Mouse (Mus musculus) liver, embryonic 14.5 days (tissue): ENCODE results near the gene Slc46a1. TPM values are rescaled to one million over a fixed set of nuclear protein-coding genes. Genes with fewer than 3 reads are reported as not detected.

Experiments used
- ATAC-seq: fragments of 200-750 bp; cut with Nextera tagmentation; 2 replicates; pipeline ENCODE4 v1.8.0; 2017; ENCODE audit warnings: moderate number of reproducible peaks, mild to moderate bottlenecking, moderate library complexity; ENCODE audit not compliant: insufficient read depth
- DNase-seq, 3 experiments: peaks; one replicate each; pipeline ENCODE4 v3.0.0-alpha.2; 2012 to 2013; ENCODE audit warnings: low read depth in 3 of 3, low spot score in 3 of 3
- H3K27ac ChIP-seq: fragments of 300-500 bp; sonication (generic); 2 replicates; pipeline ENCODE4 v1.5.1; 2014; ENCODE audit warnings: moderate library complexity, mild to moderate bottlenecking, control low read depth, inconsistent platforms
- H3K27me3 ChIP-seq: fragments of 300-500 bp; sonication (generic); 2 replicates; pipeline ENCODE4 v1.6.1; 2014; ENCODE audit warnings: mild to moderate bottlenecking, low read length, moderate library complexity; ENCODE audit not compliant: control insufficient read depth, insufficient read depth
- H3K36me3 ChIP-seq: fragments of 300-500 bp; sonication (generic); replicated peaks from 2 replicates; pipeline ENCODE4 v1.6.1; 2014; ENCODE audit warnings: low read depth; ENCODE audit not compliant: control insufficient read depth, insufficient read depth
- H3K4me1 ChIP-seq, 2 experiments: fragments of 200-500 bp in 1 of 2; fragments of 300-500 bp in 1 of 2; sonication (generic) in 1 of 2; replicated peaks; 2 replicates each; pipeline ENCODE4 v1.6.1; 2012 to 2014; ENCODE audit warnings: antibody characterized with exemption in 1 of 2, inconsistent platforms in 1 of 2, low read length in 1 of 2; ENCODE audit not compliant: control insufficient read depth in 2 of 2, insufficient read depth in 2 of 2
- H3K4me2 ChIP-seq: fragments of 300-500 bp; sonication (generic); 2 replicates; pipeline ENCODE4 v1.6.1; 2014; ENCODE audit warnings: low read depth, mild to moderate bottlenecking, control low read depth, moderate library complexity
- H3K4me3 ChIP-seq, 2 experiments: fragments of 200-500 bp in 1 of 2; fragments of 300-500 bp in 1 of 2; sonication (generic) in 1 of 2; 2 replicates each; pipeline ENCODE4 v1.5.1; 2012 to 2014; ENCODE audit warnings: low read depth in 2 of 2, low read length in 2 of 2, mild to moderate bottlenecking in 2 of 2, control low read depth in 1 of 2, inconsistent platforms in 1 of 2, moderate library complexity in 1 of 2; ENCODE audit not compliant: insufficient read depth in 1 of 2
- H3K9ac ChIP-seq: fragments of 300-500 bp; sonication (generic); replicated peaks from 2 replicates; pipeline ENCODE4 v1.6.1; 2014; ENCODE audit warnings: mild to moderate bottlenecking, control low read depth, moderate library complexity
- H3K9me3 ChIP-seq: fragments of 300-500 bp; sonication (generic); 2 replicates; pipeline ENCODE4 v1.6.1; 2016; ENCODE audit warnings: low read length, mixed read lengths; ENCODE audit not compliant: control insufficient read depth
- CTCF ChIP-seq: IDR thresholded peaks from 2 replicates; pipeline ENCODE4 v1.5.1; 2016; ENCODE audit warnings: antibody characterized with exemption, low read depth, control low read depth
- EP300 ChIP-seq: IDR thresholded peaks from 2 replicates; pipeline ENCODE4 v1.6.1; 2016; ENCODE audit warnings: antibody characterized with exemption, low read depth
- WGBS: fragments of 180-500 bp; shearing (Covaris S2); extraction: QIAGEN DNeasy Blood & Tissue Kit; methylation state at CpG from one replicate; pipeline ENCODE4 v1.1.7; 2014; ENCODE audit not compliant: insufficient replicate concordance; 5-methylcytosine and 5-hydroxymethylcytosine counted together
- polyA plus RNA-seq, 2 experiments: library from polyadenylated mRNA; depleted of rRNA in 1 of 2; stranded (reverse) in 1 of 2; unstranded in 1 of 2; fragments of >200 nt; fragmentation: Nextera tagmentation in 1 of 2; extraction: Ambion mirVana in 1 of 2; gene quantifications; 2 replicates each; pipeline versions ENCODE4 v1.2.1 to v1.2.3; 2012 to 2014

Slc46a1 gene
- polyA plus RNA-seq, 2 experiments = 3.7 to 5.0 TPM

GRCm38 (mm10) chr11:78490781-78491241, 25.3 kb downstream of the Slc46a1 start:
- 9% methylated on average over 47 of the region's 48 CpGs for WGBS
- Histone ChIP-seq H3K9me3 (no peaks in the 10 kb centered on the region), H3K9ac (no peak overlapping the region), H3K27ac (no peak overlapping the region), H3K27me3 (peaks cover 52% of the 10 kb centered on the region), H3K4me1 (no peaks in the 10 kb centered on the region), H3K4me3 (no peak overlapping the region), H3K4me2 (peak overlapping the region; percentile 11), H3K36me3 (no peaks in the 10 kb centered on the region)
- no peak for ATAC-seq
- no peak for TF ChIP-seq EP300
- TF ChIP-seq CTCF = peak; percentile 31; the same call in 1 of the 2 replicates
- no peak for DNase-seq

- ATAC-seq = no peak
- TF ChIP-seq EP300 (no peak), CTCF (no peak)
- Histone ChIP-seq H3K4me3 (no peak overlapping the region), H3K36me3 (no peaks in the 10 kb centered on the region), H3K4me1 (no peaks in the 10 kb centered on the region; a peak in 1 of 4 replicates), H3K27me3 (peaks cover 44% of the 10 kb centered on the region), H3K9ac (no peak overlapping the region), H3K4me2 (no peak overlapping the region), H3K27ac (no peak overlapping the region), H3K9me3 (no peaks in the 10 kb centered on the region)
- WGBS = 5% methylated on average over 6 of the region's 6 CpGs
- DNase-seq = no peak
These were observed 30.4 kb downstream of the Slc46a1 start for GRCm38 (mm10) chr11:78495904-78496303.

DNA sequence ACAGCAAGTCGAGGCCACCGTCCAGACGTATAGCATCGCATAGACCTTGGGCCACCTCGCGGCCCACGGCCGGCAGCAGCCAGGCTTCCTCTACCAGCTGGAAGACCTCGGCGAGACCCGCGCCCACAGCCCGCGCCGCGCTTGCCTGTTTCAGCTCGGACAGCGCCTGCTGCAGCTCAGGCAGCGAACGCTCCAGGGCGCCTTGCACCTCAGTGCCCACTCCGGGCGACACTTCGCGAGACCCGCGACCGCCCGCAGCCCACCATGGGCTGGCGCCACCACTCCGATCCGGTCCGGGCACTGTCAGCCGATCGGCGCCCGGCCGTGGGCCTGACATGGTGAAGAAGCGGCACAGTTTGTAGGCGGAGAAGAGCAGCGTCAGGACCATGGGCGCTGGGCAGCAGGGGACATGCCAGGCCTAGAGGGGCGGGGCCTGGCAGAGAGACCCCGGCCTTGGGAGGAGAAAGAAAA, 31.6 kb downstream of the Slc46a1 start:
- Histone ChIP-seq H3K4me3 (peak overlapping the region; percentile 1 to 43; a peak in 2 of 4 replicates), H3K9ac (no peak overlapping the region), H3K4me1 (no peaks in the 10 kb centered on the region; a peak in 1 of 4 replicates), H3K36me3 (no peaks in the 10 kb centered on the region), H3K4me2 (peak overlapping the region; percentile 65), H3K9me3 (no peaks in the 10 kb centered on the region), H3K27ac (no peak overlapping the region), H3K27me3 (peaks cover 36% of the 10 kb centered on the region)
- ATAC-seq (no peak), DNase-seq (no peak)
- TF ChIP-seq EP300 (no peak), CTCF (no peak)
- WGBS = under 1% methylated on average over 44 of the region's 44 CpGs

GRCm38 (mm10) chr11:78497544-78498522, 32.3 kb downstream of the Slc46a1 start, which contains the start of gene Sarm1:
Gene Sarm1, minus strand, starts transcription at chr11:78497754.
- H3K4me2 ChIP-seq = peak within 1 kb of the TSS; percentile 65
- peak; percentile 81 for ATAC-seq
- TF ChIP-seq EP300 (no peak), CTCF (no peak)
- H3K9me3 ChIP-seq = no peaks in the 10 kb centered on the region
- H3K4me3 ChIP-seq = peak within 1 kb of the TSS; percentile 43 to 47
- peak; percentile 78 to 83 (median 80) for DNase-seq
- peaks cover 33% of the 10 kb centered on the region for H3K27me3 ChIP-seq
- WGBS = 2% methylated on average over 36 of the region's 36 CpGs
- H3K9ac ChIP-seq = peak within 1 kb of the TSS; percentile 36
- no peaks in the 10 kb centered on the region; a peak in 1 of 4 replicates for H3K4me1 ChIP-seq
- H3K27ac ChIP-seq = no peak within 1 kb of the TSS
- no peaks in the 10 kb centered on the region for H3K36me3 ChIP-seq

DNA sequence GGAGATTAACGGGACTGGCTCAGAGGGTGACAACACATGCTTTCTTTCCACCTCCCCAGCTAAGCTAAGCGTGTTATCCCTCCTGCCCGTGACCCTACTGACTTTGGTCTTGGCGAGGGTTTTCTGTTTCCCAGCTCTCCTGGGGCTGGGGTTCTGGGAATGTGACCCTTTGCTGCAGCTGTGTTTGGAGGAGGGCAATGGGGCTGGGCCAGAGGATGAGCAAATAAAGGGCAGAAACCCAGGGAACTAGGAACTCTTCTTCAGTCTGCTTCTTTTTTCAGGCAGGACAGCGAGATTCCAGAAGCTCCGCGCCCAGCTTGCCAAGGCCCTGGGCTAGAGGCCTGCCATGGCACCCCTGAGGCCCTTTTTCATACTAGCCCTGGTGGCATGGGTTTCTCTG, 33.5 kb downstream of the Slc46a1 start, which contains the start of gene Vtn:
Gene Vtn (plus strand): TSS at position 88 of the 400 bp plus-strand sequence.
- DNase-seq = no peak
- Histone ChIP-seq H3K27ac (no peak within 1 kb of the TSS), H3K4me2 (peak within 1 kb of the TSS; percentile 65), H3K4me1 (no peaks in the 10 kb centered on the region; a peak in 1 of 4 replicates), H3K9me3 (no peaks in the 10 kb centered on the region), H3K27me3 (peaks cover 33% of the 10 kb centered on the region), H3K4me3 (peak within 1 kb of the TSS; percentile 43 to 57), H3K36me3 (no peaks in the 10 kb centered on the region), H3K9ac (peak within 1 kb of the TSS; percentile 36)
- WGBS = 59% methylated on average over 7 of the region's 7 CpGs
- TF ChIP-seq CTCF = no peak
- no peak for TF ChIP-seq EP300
- ATAC-seq = peak; percentile 27
